Mouse (Mus musculus): ENCODE data around the gene Aldh5a1.

- TF ChIP-seq EP300 (IDR thresholded peaks at IDR 0.05; ENCODE audit: low read depth) (no peak), CTCF (IDR thresholded peaks at IDR 0.05; ENCODE audit: low read depth) (no peak)
Observed at GRCm38 (mm10) chr13:24923991-24924390, 13.5 kb downstream of the Aldh5a1 start.

All from heart, postnatal 0 days (tissue).